Mouse (Mus musculus): ENCODE results near the gene Dbx1.

The Dbx1 gene

DNA sequence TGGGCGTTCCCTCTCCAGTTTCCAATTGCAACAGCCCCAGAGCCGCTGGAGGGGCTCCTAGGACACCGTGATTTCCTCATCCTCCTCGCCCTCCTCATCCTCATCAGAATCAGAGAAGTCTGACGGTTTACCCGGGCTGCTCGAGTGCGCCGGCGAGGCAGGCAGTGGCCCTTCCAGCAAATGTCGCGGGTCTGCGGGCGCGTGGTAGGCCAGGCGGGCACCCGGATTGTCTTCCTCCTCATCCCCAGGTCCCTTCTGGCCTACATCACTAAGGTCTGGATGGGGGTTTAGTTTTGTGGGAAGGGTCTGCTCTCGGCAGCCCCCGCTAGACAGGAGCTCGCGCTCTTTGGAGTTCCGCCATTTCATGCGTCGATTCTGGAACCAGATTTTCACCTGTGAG is 4.3 kb downstream of the Dbx1 start:
- DNase-seq (ENCODE audit: low spot score) = no peak

DNA sequence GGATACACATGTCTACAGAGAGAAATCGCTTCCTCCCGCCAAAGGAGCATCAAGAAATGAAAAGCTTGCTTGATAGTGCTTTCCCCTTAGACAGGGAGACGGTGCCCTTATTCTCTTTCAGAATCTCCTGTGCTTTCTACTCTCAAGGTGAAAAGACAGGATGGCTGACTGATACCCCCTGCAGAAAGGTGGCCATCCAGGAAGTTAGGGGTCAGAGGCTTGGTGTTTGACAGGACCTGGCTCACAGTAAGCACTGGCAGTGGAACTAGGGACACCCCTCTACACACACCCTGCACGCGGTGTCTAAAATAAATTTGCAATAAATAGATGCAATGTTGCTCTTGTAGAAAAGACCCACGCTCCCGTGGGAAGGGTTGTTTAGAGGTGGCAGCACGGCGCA is 4.8 kb downstream of the Dbx1 start:
- no peak for DNase-seq (ENCODE audit: low spot score)

DNA sequence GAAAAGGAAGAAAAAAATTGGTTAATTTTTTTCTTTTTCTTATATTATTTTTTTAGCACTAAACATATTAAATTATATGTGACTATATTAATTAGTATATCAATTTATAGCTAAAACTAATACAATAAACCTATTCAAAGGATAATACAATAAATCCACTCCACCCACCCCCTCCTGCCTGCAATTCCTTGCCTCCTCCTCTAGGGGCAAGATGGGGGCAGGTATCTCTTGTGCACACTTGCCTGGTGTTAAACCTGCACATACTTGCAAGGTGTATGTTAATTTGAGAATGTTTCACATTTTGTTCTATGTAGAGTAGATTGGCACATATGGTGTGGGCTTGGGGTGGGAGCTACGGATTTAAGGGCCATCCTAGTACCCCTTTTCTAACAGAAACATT is 16.5 kb downstream of the Dbx1 start:
- no peak for DNase-seq (ENCODE audit: low spot score)

DNA sequence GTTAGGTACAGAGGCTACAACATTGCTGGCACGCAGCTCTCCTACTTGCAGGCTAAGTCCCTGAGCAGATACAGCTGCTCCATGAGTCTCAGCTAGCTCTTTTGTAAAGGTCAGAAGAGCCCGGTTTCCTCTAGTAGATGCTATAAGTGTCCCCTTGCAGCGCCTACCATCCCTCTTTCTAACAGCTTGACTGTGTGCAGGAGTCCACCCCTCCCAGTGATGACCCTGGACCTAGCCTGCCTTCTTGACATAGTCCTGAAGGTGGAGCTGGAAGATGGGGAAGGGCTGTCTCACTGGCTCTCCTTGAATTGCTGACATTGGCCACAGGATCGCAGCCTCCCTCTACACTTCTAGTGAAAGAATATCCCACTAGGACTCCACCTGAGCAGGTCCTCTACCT is 19.6 kb downstream of the Dbx1 start:
- peak; percentile 12 for DNase-seq (ENCODE audit: low spot score)

DNA sequence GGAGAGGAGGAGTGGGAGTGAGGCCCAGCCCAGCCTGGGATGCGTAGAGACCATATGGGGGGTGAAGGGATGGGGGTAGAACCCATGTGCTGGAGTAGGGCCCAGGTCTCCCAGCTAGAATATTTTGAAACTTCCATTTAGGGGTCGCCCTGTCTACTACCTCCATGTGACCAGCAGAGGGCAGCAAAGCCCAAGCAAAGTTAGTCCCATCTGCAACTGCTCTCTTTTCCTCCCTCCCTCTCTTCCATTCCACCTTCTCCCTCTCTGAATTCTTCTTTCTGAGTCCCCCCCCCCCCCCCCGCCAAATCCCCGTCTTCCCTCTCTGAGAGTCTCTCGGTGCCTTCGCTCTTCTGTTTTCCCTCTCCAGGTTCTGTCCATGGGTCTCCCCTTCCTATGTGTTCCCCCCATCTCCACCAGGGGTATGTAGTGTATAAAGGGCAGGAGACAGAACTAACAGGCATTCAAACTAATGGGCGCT is 20.4 kb downstream of the Dbx1 start:
- peak; percentile 90 for DNase-seq (ENCODE audit: low spot score)

- DNase-seq (ENCODE audit: low spot score) = no peak
These were observed 31.5 kb downstream of the Dbx1 start for GRCm38 (mm10) chr7:49604965-49605795.

DNA sequence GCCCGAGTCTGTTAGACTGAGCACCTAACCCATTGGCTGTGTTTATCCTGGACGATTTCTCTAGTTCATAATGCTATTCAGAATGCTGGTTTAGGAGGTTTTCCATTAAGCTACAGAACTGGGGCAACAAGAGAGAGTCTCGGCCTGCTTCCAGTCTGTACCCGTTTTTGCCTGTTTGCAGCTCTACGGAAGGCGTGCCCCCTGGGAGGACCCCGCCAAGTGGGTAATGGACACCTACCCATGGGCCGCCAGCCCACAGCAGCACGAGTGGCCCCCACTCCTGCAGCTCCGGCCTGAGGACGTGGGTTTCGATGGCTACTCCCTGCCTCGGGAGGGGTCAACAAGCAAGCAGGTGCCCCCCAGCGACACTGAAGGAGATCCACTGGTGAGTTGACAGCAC is 32.4 kb downstream of the Dbx1 start:
- DNase-seq (ENCODE audit: low spot score) = no peak

GRCm38 (mm10) chr7:49601191-49601975 is 35.3 kb downstream of the Dbx1 start:
- peak; percentile 79 for DNase-seq (ENCODE audit: low spot score)

DNA sequence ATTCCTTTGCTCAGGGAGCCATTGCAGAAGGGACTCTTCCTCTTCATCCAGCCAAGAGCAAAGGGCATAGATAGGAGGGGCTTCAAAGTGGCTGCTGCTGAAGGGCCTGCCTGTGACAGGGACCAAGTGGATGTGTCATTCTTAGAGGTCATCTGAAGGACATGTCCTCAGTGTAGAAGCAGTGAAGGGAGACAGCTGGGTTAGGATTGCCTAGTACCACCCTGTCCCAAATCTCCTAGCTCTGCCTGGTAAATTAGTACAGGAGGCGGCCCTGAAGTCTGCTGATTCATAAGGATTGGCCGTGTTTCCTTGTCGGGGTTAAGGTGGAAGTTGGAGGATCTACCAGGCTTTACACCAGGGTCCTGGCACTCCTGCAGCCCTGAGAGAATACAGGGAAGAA is 36.7 kb downstream of the Dbx1 start:
- DNase-seq (ENCODE audit: low spot score) = no peak

DNA sequence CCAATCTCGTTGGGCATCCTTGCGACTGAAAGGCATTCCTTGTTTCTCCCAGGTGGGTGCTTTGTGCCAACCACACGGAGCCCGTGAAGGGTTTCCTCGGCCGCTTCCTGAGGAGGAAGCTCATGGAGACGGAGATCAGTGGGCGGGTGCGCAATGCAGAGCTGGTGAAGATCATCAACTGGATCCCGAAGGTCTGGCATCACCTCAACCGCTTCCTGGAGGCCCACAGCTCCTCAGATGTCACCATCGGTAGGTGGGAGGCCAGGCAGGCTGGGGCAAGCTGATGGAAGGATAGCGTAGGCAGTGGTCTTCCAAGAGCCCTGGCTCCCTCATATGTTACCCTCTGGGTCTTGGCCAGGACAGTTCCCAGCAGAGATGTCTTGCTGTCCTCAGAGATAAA is 38.4 kb downstream of the Dbx1 start:
- DNase-seq (ENCODE audit: low spot score) = no peak

DNA sequence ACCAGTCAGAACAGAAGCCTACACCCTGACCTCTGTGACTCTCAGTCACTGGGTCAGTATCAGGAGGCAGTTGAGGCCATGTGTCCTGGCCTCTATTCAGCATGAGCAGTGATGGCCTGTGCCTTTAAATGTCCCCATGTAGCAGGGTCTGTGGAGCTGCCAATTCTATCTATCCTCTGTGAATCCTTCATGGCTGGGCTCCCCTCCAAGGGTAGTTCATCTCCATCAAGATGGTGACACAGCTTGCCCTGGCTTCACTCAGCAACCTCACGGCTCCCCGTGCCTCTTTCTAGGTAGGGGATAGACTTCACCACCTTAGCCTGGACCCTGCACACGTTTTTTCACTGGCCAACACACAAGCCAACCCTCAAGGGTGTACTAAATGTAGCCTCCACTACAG is 38.9 kb downstream of the Dbx1 start:
- no peak for DNase-seq (ENCODE audit: low spot score)

DNA sequence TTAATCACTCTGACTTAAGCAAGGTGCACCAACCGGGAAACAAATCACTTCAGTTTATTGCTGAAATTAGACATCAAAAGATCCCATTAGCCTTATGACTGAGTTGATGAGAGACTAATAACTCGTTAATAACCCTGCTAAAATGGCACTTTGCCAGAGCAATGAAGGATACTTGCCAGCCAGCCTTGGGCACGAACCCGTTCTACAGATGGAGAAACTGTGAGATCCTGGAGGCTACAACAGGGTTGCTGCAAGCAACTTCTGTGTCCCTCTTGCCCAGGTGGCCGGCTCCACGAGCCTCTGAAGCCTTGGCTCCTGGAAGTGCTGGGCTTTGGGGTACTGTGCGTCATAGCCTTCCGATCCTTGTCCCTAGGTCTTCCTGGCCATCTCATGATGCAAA is 47.0 kb downstream of the Dbx1 start:
- no peak for DNase-seq (ENCODE audit: low spot score)

DNA sequence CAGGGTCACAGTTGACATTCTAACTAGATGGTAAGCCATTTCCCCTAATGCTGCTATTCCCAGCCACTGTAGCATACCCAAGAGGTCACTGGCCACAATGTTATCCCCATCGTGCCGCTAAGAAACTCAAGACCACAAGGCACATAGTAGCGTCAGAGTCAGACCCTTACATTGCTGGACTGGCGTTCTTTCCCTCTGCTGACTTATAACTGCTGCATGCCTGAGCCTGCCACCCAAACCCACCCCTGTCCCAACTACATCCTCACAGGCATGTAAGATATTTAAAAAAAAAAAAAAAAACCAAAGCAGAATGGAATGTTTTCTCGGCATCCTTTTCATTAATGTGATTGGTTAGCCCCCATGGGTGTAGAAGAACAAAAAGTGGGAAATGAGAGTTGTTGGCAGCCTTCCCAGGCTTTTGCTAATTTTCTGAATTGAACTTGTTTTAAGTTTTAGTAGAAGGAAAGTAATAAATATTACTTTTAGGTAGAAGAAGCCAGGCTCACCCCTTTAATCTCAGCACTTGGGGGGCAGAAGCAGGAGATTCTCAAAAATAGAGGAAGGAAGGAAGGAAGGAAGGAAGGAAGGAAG is 50.0 kb downstream of the Dbx1 start:
- no peak for DNase-seq (ENCODE audit: low spot score)

DNA sequence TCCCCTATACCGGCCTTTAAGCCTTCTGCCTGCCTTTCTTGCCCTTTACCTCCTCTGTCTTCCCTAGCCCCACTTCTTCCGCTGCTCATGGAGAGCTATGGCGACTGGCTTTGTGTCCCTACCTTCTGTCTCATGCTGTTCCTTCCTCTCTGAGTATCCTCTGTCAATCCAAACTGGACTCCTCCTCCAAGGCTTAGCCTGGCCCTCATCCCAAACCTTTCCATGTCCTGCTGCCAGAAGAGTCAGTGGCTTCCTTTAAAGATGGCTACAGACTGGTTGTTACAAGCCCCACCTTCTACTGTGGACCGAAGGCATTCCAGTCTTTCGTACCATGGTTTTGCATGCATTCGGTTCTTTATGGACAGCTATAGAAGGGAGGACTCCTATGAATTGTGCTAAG is 53.5 kb downstream of the Dbx1 start:
- DNase-seq (ENCODE audit: low spot score) = no peak

DNA sequence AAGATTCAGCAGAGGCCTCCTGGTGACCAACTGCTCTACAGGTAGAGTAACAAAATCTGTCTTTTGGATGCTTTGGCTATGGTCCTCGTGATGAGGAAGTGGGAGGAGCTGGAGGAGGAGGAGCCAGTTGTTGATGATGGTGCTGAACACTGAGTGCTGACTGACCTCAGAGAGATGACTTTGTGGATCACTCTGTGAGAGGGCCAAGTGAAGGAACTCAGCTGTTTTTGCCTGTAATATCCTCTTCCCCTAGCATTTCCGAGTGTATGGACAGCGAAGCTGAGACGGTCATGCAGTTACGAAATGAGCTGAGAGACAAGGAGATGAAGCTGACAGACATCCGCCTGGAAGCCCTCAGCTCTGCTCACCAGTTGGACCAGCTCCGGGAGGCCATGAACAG is 54.1 kb downstream of the Dbx1 start:
- no peak for DNase-seq (ENCODE audit: low spot score)

DNA sequence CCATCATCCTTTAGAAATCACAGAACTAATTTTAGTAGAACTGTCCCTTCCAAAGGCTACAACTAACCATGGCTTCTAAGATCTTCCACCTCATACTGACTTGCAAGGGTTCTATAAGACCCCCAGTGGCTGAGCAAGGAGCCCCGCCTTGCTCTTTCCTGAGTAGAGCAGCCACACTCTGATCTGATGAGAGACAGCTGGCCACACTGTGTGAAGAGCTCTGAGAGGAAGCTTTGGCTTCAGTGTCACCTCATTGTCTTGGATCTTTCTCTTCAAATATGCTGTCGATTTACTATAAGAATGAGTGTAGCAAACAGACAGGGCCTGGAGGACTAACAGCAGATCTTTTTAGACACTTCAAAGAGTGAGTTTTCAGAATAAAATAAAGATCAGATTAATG is 54.7 kb downstream of the Dbx1 start:
- DNase-seq (ENCODE audit: low spot score) = no peak
